Mouse (Mus musculus): Measurements from ENCODE around the gene Dip2c.

Dip2c gene

DNA sequence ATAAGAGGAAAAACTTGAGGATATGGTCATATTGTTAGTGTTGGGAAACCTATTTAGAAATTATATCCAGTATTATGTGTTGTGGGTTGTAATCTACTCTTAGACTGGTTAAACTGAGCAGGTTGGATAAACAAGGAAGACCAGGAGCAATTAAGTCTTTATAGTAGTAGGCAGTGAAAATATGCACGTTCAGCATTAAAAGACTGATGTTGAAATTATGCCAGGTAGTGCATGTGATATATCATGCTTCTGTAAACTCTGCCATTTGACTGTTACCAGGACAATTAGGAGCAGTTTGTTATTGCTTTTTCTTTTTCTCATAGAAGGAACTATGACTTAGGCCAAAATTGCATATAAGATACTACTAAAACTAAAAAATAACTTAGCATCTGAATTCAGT is 285.8 kb downstream of the Dip2c start:
- no peak for DNase-seq

DNA sequence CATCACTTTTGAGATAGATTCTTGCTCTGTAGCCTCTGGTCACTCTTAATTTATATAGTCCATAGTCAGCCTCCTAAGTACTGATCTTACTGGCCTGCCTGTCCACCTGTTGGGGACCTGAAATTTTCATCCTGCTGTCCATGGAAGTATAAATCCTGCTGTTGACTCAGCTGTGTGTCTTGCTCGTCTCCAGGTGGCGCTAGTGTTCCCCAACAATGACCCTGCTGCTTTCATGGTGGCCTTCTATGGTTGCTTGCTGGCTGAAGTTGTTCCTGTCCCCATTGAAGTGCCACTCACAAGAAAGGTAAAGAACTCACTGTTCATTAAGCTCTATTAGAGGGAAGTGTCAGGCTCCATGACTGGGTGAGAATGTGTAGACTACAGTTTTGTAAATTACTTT is 286.6 kb downstream of the Dip2c start:
- no peak for DNase-seq

GRCm38 (mm10) chr13:9568852-9569251 is 292.5 kb downstream of the Dip2c start:
- DNase-seq, result no peak

DNA sequence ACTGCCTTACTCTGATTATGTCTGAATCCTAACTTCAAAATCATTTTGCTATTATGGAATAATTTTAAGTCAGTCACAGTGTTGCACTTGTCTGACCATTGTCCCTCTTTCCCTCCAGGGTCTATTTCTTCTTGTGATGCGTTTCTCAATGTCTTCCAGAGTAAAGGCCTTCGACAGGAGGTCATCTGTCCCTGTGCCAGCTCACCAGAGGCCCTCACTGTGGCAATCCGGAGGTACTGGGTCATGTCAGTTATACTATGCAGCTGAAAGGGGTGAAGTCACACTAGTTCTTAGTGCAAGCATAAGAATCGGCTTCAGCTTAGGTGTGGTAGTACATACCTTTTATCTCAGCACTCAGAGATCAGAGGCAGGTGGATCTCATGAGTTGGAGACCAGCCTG is 300.4 kb downstream of the Dip2c start:
- no peak for DNase-seq

- no peak for DNase-seq
These were observed 302.1 kb downstream of the Dip2c start for GRCm38 (mm10) chr13:9578456-9578855.

GRCm38 (mm10) chr13:9581821-9582220 is 305.5 kb downstream of the Dip2c start:
- DNase-seq, result no peak

GRCm38 (mm10) chr13:9583579-9583978 is 307.3 kb downstream of the Dip2c start:
- no peak for DNase-seq

- DNase-seq, result no peak
These were observed 323.2 kb downstream of the Dip2c start for GRCm38 (mm10) chr13:9599334-9600096.

DNA sequence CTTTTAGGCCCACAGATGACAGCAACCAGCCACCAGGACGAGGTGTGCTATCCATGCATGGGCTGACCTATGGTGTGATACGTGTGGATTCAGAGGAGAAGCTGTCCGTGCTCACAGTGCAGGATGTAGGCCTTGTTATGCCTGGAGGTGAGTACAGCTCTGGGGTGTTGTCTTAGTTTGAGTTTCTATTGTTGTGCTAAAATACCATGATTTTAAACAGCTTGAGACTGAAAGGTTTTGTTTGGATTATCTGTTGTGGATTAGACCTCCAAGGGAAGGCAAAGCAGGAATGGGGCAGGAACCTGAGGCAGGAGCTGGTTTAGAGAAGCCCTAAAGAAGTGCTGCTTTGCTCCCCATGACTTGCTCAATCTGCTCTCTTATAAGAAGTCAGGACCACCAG is 325.0 kb downstream of the Dip2c start:
- no peak for DNase-seq

DNA sequence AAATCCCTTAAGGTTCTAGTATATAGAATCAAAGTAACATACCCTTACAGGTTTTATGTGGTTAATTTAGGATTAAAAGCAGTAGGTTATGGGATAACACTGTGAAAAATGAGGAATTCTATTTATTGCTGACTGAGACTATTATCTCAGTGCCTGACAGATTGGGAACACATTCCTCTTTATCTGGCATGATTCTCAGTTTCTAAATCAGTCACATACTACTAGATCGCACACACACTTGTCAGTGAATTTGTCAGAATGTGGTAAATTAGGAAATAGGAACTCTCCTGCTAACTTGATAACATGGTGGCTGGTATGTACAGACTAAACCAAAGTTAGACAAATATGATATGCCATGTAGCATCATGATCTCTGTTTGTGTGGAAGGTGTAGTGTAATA is 334.9 kb downstream of the Dip2c start:
- DNase-seq, result no peak

DNA sequence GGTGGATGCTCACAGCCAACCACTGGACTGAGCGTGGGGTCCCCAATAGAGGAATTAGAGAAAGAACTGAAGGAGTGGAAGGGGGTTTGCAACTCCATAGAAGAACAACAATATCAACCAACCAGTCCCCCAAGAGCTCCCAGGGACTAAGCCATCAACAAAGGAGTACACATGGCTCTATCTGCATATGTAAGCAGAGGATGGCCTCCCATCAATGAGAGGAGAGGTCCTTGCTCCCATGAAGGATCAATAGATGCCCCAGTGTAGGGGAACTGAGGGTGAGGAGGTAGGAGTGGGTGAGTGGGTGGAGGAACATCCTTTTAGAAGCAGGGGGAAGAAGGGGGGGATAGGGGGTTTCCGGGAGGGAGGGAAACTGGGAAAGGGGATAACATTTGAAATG is 356.4 kb downstream of the Dip2c start:
- DNase-seq, result no peak

DNA sequence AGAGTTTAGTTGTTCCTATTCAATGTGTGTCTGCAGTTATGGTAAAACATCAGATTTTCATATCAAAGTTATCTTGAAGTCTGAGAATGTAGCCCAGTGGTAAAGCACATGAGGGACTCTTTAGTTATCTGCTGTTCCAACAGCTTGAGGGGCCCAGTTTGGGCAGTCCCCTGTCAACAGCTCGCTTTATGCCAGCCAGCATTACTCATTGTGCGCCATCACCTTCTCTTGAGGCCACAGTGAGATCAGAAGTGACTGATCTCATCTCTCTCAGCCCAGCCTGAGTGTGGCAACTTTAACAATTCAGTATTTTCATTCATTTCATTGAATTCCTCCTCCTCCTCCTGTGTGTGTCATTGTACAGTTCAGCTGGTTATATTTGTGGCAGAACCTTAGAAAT is 359.6 kb downstream of the Dip2c start:
- DNase-seq, result no peak

DNA sequence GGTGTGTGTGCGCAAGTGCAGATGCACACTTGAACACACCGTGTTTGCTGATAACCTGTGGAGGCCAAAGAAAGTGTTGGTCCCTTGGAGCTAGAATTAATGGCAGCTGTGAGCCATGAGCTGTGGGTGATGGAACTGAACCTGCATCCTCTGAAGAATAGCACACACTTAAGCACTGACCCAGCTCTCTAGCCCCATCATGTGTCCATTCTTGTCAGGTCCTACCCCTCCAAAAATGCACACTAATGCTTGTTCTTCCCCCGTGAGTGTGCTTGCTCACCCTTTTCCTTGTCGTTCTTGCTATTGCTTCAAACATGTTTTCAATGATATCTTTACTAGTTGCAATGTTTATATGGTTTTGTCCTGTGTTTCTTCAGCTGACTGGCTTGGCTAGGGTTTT is 360.2 kb downstream of the Dip2c start:
- peak; percentile 35 for DNase-seq

DNA sequence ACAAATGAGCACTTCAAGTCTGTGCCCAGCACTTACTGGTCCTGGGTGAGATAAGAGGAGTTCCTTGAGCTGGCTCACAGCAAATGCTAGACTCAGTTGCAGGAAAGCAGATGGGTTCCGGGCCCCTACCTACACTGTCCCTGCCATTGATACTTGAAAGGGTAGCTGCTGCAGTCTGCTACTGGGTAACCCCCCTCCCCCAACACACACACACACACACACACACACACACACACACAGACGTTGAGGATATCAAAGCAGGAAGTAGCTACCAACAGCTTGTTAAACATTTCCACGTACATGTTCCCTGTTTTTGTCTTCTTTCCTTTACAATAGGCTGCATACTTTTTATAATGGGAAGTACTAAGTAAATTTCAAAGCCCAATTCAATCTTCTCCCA is 361.6 kb downstream of the Dip2c start:
- no peak for DNase-seq

GRCm38 (mm10) chr13:9648716-9649115 is 372.4 kb downstream of the Dip2c start:
- no peak for DNase-seq

- DNase-seq, result no peak
These were observed 373.6 kb downstream of the Dip2c start for GRCm38 (mm10) chr13:9649894-9650293.

GRCm38 (mm10) chr13:9650580-9650979 is 374.3 kb downstream of the Dip2c start:
- no peak for DNase-seq

GRCm38 (mm10) chr13:9653018-9653417 is 376.7 kb downstream of the Dip2c start:
- DNase-seq, result no peak

GRCm38 (mm10) chr13:9656613-9657012 is 380.3 kb downstream of the Dip2c start:
- no peak for DNase-seq

DNA sequence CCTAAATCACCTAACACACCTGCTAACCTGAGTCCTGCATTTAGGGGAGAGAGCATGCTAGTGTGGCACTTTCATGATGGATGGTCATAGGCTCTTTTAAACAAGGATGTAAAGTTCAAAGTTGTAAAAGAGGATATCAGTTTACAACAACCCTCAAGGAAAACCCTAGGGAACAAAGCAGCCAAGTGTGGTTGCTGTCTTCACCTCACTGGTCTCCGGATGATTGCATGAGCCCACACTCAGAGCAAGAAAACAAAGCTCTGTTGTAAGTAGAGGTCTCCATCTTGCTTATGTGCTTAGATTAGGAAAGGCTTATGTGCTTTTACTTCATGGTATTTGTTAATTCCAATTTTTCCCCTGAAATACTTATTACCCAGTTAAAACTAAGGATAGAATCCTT is 384.4 kb downstream of the Dip2c start:
- DNase-seq, result no peak

DNA sequence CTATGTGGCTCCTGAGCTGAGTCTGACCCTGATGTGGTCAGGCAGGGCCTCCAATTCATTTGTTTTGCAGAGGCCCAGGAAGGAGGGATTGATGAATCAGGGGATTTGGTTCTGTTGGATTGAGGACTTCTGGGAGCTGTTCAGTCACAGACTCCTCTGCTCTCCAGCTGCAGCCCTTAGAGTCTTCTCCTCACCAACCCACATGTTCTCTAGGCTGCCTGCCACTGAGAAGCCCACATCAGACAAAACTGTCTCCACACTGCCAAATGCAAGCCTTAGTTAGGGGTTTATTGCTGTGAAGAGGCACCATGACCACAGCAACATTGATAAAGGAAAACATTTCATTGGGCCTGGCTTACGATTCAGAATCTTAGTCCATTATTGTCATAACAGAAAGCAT is 387.3 kb downstream of the Dip2c start:
- DNase-seq, result no peak

- DNase-seq, result no peak
These were observed 391.7 kb downstream of the Dip2c start for GRCm38 (mm10) chr13:9667954-9668496.

- no peak for DNase-seq
These were observed 392.9 kb downstream of the Dip2c start for GRCm38 (mm10) chr13:9669246-9669645.

DNA sequence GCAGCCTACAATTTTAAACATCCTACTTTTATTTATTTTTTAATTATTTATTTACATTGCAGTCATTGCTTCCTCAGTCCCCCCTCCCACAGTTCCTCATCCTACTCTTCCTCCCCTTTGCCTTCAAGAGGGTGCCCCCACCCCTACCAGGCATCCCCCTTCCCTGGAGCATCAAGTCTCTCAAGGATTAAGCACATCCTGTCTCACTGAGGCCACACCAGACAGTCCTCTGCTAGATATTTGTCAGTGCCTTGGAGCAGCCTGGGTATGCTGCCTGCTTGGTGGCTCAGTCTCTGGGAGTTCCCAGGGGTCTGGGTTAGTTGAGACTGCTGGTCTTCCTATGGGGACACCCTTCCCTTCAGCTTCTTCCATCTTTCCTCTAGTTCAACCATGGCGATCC is 397.8 kb downstream of the Dip2c start:
- DNase-seq, result no peak

DNA sequence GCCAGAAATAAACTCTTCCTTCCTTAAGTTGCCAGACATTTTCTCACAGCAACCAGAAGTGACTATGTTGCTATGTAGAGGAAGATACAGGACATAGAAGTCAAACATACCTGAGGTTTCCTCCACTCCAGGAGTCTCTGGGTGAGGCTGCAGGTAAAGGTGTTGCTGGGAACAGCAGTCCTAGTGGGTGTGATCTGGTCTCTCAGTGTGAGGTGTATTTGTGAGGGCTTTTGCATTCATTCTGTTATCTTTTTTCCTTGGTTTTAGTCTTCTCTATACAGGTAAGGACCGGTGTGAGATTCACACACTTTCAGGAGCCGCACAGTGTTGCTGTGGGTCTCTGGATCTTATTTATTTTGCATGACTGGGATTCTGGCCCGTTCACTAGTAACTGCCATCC is 405.2 kb downstream of the Dip2c start:
- DNase-seq, result no peak

Measured in cerebellum, adult 9-10 months (tissue).